Mouse (Mus musculus) midbrain, embryonic 12.5 days (tissue): ENCODE results near the gene Gabre. TPM values are rescaled to one million over a fixed set of nuclear protein-coding genes. Genes with fewer than 3 reads are reported as not detected.

Experiments used
- ATAC-seq: fragments of 200-750 bp; cut with Nextera tagmentation; 2 replicates; pipeline ENCODE4 v1.8.0; 2017; ENCODE audit warnings: low read depth, moderate TSS enrichment, moderate library complexity; ENCODE audit not compliant: low FRiP score
- H3K27ac ChIP-seq: fragments of 300-500 bp; sonication (generic); replicated peaks from 2 replicates; pipeline ENCODE4 v1.5.1; 2016; ENCODE audit warnings: mild to moderate bottlenecking
- H3K27me3 ChIP-seq: fragments of 300-500 bp; sonication (generic); 2 replicates; pipeline ENCODE4 v1.6.1; 2016; ENCODE audit warnings: mild to moderate bottlenecking
- H3K36me3 ChIP-seq: fragments of 300-500 bp; sonication (generic); 2 replicates; pipeline ENCODE4 v1.6.1; 2016
- H3K4me1 ChIP-seq: fragments of 300-500 bp; sonication (generic); 2 replicates; pipeline ENCODE4 v1.6.1; 2016
- H3K4me2 ChIP-seq: fragments of 300-500 bp; sonication (generic); replicated peaks from 2 replicates; pipeline ENCODE4 v1.6.1; 2016; ENCODE audit warnings: mild to moderate bottlenecking, moderate library complexity
- H3K4me3 ChIP-seq: fragments of 300-500 bp; sonication (generic); 2 replicates; pipeline ENCODE4 v1.5.1; 2016; ENCODE audit warnings: mild to moderate bottlenecking
- H3K9ac ChIP-seq: fragments of 300-500 bp; sonication (generic); replicated peaks from 2 replicates; pipeline ENCODE4 v1.6.1; 2016; ENCODE audit warnings: mild to moderate bottlenecking, moderate library complexity
- H3K9me3 ChIP-seq: fragments of 300-500 bp; sonication (generic); 2 replicates; pipeline ENCODE4 v1.6.1; 2016; ENCODE audit warnings: mild to moderate bottlenecking
- WGBS: fragments of 180-500 bp; shearing (Covaris S2); methylation state at CpG from one replicate; pipeline ENCODE4 v1.1.7; 2016; 5-methylcytosine and 5-hydroxymethylcytosine counted together
- microRNA counts: library from miRNA; unstranded; fragments of <30 nt; microRNA quantifications from one replicate; lab custom pipeline; 2017
- microRNA-seq: library from miRNA; unstranded; fragments of <30 nt; microRNA quantifications from one replicate; pipeline ENCODE4, GENCODE M21; 2017
- polyA plus RNA-seq: library from polyadenylated mRNA; unstranded; fragments of >200 nt; fragmentation: Nextera tagmentation; extraction: Ambion mirVana; gene quantifications from 2 replicates; pipeline ENCODE4 v1.2.1, GENCODE M21; 2016

The Gabre gene
- polyA plus RNA-seq: 0.71 and 0.94 TPM in 2 replicates

- peak; percentile 89 for ATAC-seq
- Histone ChIP-seq H3K36me3 (no peaks in the 10 kb centered on the region), H3K27me3 (no peaks in the 10 kb centered on the region), H3K27ac (no peak within 1 kb of the TSS), H3K9ac (peak within 1 kb of the TSS; percentile 39; the same call in 1 of the 2 replicates), H3K4me1 (no peaks in the 10 kb centered on the region), H3K9me3 (no peaks in the 10 kb centered on the region), H3K4me3 (peak within 1 kb of the TSS; percentile 45), H3K4me2 (peak within 1 kb of the TSS; percentile 61)
- WGBS: 23% methylated on average over 21 of the region's 36 CpGs
Measured at GRCm38 (mm10) chrX:72274659-72275371, at the start of gene Gabre. Gene Gabre (minus strand): TSS chrX:72274803.

GRCm38 (mm10) chrX:72297812-72298211 lies 23.2 kb upstream of the Gabre start:
- no peaks in the 10 kb centered on the region for H3K36me3 ChIP-seq
- H3K9me3 ChIP-seq: no peaks in the 10 kb centered on the region
- 92% methylated on average over 2 of the region's 2 CpGs for WGBS
- H3K4me1 ChIP-seq: no peaks in the 10 kb centered on the region
- H3K9ac ChIP-seq: no peak overlapping the region
- no peak overlapping the region for H3K27ac ChIP-seq
- H3K4me3 ChIP-seq: no peak overlapping the region
- H3K27me3 ChIP-seq: no peaks in the 10 kb centered on the region
- H3K4me2 ChIP-seq: no peak overlapping the region
- ATAC-seq: no peak

GRCm38 (mm10) chrX:72275372-72275663 lies 715 bp upstream of the Gabre start:
- peak overlapping the region; percentile 61; the same call in 1 of the 2 replicates for H3K4me2 ChIP-seq
- H3K36me3 ChIP-seq: no peaks in the 10 kb centered on the region
- H3K4me3 ChIP-seq: no peak overlapping the region
- H3K9me3 ChIP-seq: no peaks in the 10 kb centered on the region
- 83% methylated on average over 1 of the region's 1 CpGs for WGBS
- H3K27me3 ChIP-seq: no peaks in the 10 kb centered on the region
- H3K4me1 ChIP-seq: no peaks in the 10 kb centered on the region
- ATAC-seq: no peak; the same call in 1 of the 2 replicates
- H3K27ac ChIP-seq: no peak overlapping the region
- no peak overlapping the region for H3K9ac ChIP-seq

GRCm38 (mm10) chrX:72273966-72274658 lies 491 bp downstream of the Gabre start:
- ATAC-seq: peak; percentile 74
- Histone ChIP-seq H3K36me3 (no peaks in the 10 kb centered on the region), H3K27me3 (no peaks in the 10 kb centered on the region), H3K4me2 (peak overlapping the region; percentile 61), H3K9ac (no peak overlapping the region), H3K4me3 (peak overlapping the region; percentile 45), H3K4me1 (no peaks in the 10 kb centered on the region), H3K27ac (no peak overlapping the region), H3K9me3 (no peaks in the 10 kb centered on the region)
- WGBS: 30% methylated on average over 27 of the region's 27 CpGs

GRCm38 (mm10) chrX:72270637-72271036 lies 4.0 kb downstream of the Gabre start:
- no peak overlapping the region for H3K27ac ChIP-seq
- H3K4me2 ChIP-seq: no peak overlapping the region
- no peaks in the 10 kb centered on the region for H3K36me3 ChIP-seq
- no peak overlapping the region for H3K9ac ChIP-seq
- H3K4me1 ChIP-seq: no peaks in the 10 kb centered on the region
- ATAC-seq: no peak
- no peak overlapping the region for H3K4me3 ChIP-seq
- 89% methylated on average over 7 of the region's 11 CpGs for WGBS
- no peaks in the 10 kb centered on the region for H3K27me3 ChIP-seq
- no peaks in the 10 kb centered on the region for H3K9me3 ChIP-seq

GRCm38 (mm10) chrX:72221717-72222116 lies 52.9 kb downstream of the Gabre start, which contains the start of gene Magea4:
Gene Magea4 (plus strand): TSS chrX:72222017.
- Histone ChIP-seq H3K4me2 (no peak within 1 kb of the TSS), H3K9me3 (no peaks in the 10 kb centered on the region), H3K27me3 (no peaks in the 10 kb centered on the region), H3K4me1 (no peaks in the 10 kb centered on the region), H3K9ac (no peak within 1 kb of the TSS), H3K4me3 (no peak within 1 kb of the TSS), H3K36me3 (no peaks in the 10 kb centered on the region), H3K27ac (no peak within 1 kb of the TSS)
- WGBS: 77% methylated on average over 2 of the region's 2 CpGs
- no peak for ATAC-seq

MicroRNAs within 50 kb of the gene (microRNA counts, 519-probe panel; counts per million panel counts)
- not detected for microRNA mmu-miR-224 (lab: Ali Mortazavi, UCI)
- not detected for microRNA mmu-miR-452 (lab: Ali Mortazavi, UCI)

Small RNA genes lying within 50 kb of the gene (microRNA-seq; reads per million reads assigned to microRNA genes)
- gene Mir224 (173 reads per million, percentile 60 among the genes with 10 or more reads in this experiment), gene Mir452 (75.9 reads per million, percentile 47 among the genes with 10 or more reads in this experiment)

Other genes starting within 250 kb of the Gabre start
- gene Magea4, start 52.8 kb downstream of the Gabre start, polyA plus RNA-seq: not detected in 2 replicates
- not detected in 2 replicates for gene Magea10, start 112.1 kb upstream of the Gabre start, polyA plus RNA-seq